Mouse (Mus musculus) kidney, adult 11 months (tissue): ENCODE measurements at regions not wholly inside any gene's neighbourhood (a gene's known extent, or its start where the extent isn't known, plus 50 kb on each side); places are given as distances from the start of the nearest gene placed in this dataset.
"Not testable (repeated sequence)": the region's sequence is repeated elsewhere in the genome, so short reads cannot be mapped to it uniquely, and the experiment has no call there.

Experiments used
- DNase-seq: peaks from one replicate; pipeline ENCODE4 v3.0.0; 2022

GRCm38 (mm10) chr17:50346451-50347192 lies 53.2 kb upstream of the Dazl start:
- DNase-seq = no peak

GRCm38 (mm10) chr17:50353818-50354217 lies 60.4 kb upstream of the Dazl start:
- not testable (repeated sequence) for DNase-seq

GRCm38 (mm10) chr17:50354357-50354756 lies 60.9 kb upstream of the Dazl start:
- DNase-seq = no peak

- DNase-seq = no peak
These were observed 68.3 kb upstream of the Dazl start for GRCm38 (mm10) chr17:50361657-50362233.

- DNase-seq = no peak
These were observed 72.0 kb upstream of the Dazl start for GRCm38 (mm10) chr17:50365396-50365795.

- DNase-seq = no peak
These were observed 72.7 kb upstream of the Dazl start for GRCm38 (mm10) chr17:50366181-50366580.

GRCm38 (mm10) chr17:50369216-50369875 lies 75.9 kb upstream of the Dazl start:
- DNase-seq = peak; percentile 14

- DNase-seq = no peak
These were observed 77.0 kb upstream of the Dazl start for GRCm38 (mm10) chr17:50370484-50370883.

- no peak for DNase-seq
These were observed 80.2 kb upstream of the Dazl start for GRCm38 (mm10) chr17:50373496-50374141.

GRCm38 (mm10) chr17:50375465-50375864 lies 82.0 kb upstream of the Dazl start:
- no peak for DNase-seq

- DNase-seq = no peak
These were observed 83.3 kb upstream of the Dazl start for GRCm38 (mm10) chr17:50376708-50377107.

- DNase-seq = no peak
These were observed 84.8 kb upstream of the Dazl start for GRCm38 (mm10) chr17:50378141-50378727.

- DNase-seq = no peak
These were observed 95.6 kb upstream of the Dazl start for GRCm38 (mm10) chr17:50388715-50389710.

GRCm38 (mm10) chr17:50390151-50390550 lies 96.7 kb upstream of the Dazl start:
- no peak for DNase-seq

- no peak for DNase-seq
These were observed 97.8 kb upstream of the Dazl start for GRCm38 (mm10) chr17:50391207-50391606.

- DNase-seq = no peak
These were observed 98.6 kb upstream of the Dazl start for GRCm38 (mm10) chr17:50391996-50392395.

GRCm38 (mm10) chr17:50392428-50392827 lies 99.0 kb upstream of the Dazl start:
- DNase-seq = no peak

- no peak for DNase-seq
These were observed 99.5 kb upstream of the Dazl start for GRCm38 (mm10) chr17:50392966-50393365.

- no peak for DNase-seq
These were observed 100.3 kb upstream of the Dazl start for GRCm38 (mm10) chr17:50393698-50394097.

GRCm38 (mm10) chr17:50394801-50395200 lies 101.4 kb upstream of the Dazl start:
- DNase-seq = no peak

- DNase-seq = no peak
These were observed 102.2 kb upstream of the Dazl start for GRCm38 (mm10) chr17:50395669-50396068.

GRCm38 (mm10) chr17:50397324-50397723 lies 103.9 kb upstream of the Dazl start:
- DNase-seq = no peak
